Mouse (Mus musculus) c-Kit-negative CD71-positive TER-119-positive erythroid progenitor cells, embryonic 14.5 days (primary cell): ENCODE results near the gene Mpv17l.
A peak's percentile ranks its signal among the peaks of the same experiment; 100 is the strongest.
"Not testable (repeated sequence)": the region's sequence is repeated elsewhere in the genome, so short reads cannot be mapped to it uniquely, and the experiment has no call there.

ENCODE experiments used
- DNase-seq: peaks from one replicate; pipeline ENCODE4 v3.0.0-alpha.2; 2013; ENCODE audit warnings: low read depth, low spot score

Gene Mpv17l

DNA sequence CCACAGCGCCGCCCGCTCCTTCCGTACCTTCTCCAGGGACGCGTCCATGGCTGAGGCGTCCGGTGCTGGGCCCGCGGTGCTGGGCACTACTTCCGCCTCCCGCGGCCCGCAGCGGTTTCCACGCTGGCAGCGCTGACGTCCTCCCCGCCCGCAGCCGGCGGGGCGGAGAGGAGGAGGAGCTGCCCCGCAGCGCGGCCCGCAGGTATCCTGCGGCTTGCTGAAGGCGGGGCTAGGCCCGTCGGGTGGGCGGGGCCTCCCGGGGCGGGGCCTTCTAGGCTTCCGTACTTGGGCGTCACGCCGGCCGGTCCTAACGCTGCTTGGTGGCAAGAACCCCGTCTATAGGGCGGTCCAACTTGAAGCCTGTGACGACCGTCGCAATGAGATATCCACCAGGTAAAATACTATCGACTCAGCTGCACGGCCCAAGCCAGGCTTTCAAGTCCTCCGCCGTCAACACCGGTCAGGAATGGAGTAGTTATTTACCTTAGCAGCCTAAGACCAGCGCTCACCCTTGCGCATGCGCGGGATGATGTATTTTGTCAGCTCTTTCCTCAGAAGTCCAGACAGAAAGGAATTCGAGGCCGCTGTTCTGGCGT lies at the start of gene Mpv17l, which contains the start of gene Pdxdc1:
Gene Mpv17l, plus strand, starts transcription at position 274 of the 596 bp plus-strand sequence.
Gene Pdxdc1, minus strand, starts transcription at position 244 of the 596 bp plus-strand sequence.
- peak; percentile 98 for DNase-seq

DNA sequence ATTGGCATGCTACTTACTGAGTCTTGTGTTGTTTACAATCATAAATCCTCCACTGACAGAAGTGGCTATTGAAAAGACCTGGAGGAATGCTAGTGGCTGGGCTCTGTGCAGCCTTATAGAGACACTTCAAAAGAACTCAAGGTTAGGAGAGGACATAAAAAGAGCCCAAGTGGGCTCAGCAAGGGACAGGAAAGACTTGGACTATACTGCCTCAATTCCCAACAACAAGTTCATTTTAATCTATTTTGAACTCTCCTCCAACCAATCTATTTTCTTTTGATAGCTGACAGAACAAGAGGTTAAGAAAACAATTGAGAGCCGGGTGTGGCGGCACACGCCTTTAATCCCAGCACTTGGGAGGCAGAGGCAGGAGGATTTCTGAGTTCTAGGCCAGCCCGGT lies 49.1 kb upstream of the Mpv17l start:
- no peak for DNase-seq

DNA sequence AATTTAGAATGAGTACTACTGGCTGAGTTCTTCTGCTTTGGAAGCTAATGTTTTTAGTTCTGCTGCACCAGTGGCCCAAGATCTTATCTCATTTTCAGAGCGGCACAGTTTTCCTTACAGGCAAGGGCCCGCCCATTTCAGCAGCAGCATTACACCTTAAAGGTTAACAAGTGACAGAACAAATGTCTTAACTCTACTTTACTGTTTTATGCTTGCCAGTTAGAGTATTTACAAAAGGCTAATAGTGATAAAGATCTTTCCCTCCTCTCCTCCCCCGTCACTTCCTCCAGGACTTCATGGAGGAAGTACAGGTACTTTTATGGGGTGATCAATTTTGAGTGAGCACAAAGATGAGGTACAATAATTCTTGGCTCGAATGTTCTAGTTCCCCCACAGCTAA lies 36.9 kb upstream of the Mpv17l start:
- DNase-seq: no peak

DNA sequence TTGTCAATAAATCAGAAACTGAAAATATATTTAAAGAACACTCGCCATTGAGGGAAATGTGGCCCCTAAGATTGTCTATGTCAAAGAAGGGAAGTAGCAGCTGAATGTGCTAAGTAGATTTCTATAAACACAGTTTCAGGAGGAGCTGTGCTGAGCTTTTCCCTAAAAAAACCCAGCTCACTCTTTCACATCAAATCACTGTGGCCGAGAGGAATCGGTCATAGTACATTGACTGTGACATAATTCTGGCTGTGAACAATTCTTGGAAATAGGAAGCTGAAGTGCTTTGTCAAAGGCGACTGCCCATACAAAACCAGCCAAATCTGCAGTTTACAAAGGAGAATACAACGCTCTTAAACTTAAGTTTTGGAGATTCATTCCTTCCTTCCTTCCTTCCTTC lies 36.3 kb upstream of the Mpv17l start:
- DNase-seq: no peak

DNA sequence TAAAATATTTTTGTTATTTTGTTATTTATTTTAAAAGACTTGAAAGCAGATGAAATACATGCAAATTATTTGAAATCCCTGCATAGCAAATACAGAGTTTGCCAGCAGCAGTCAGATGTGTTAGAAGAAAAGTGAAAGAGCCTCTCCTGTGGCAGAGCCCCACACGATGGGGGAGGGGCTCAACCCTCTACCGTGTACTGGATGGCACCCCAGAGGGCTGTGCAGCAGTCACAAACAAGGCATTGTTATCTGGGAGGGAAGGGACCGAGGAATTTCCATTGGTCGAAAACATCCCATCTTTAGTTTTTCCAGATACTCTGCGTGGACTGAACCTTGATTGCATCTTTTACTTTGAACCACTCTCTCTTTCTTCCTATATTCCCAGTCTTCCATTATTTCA lies 35.6 kb upstream of the Mpv17l start:
- not testable (repeated sequence) for DNase-seq

DNA sequence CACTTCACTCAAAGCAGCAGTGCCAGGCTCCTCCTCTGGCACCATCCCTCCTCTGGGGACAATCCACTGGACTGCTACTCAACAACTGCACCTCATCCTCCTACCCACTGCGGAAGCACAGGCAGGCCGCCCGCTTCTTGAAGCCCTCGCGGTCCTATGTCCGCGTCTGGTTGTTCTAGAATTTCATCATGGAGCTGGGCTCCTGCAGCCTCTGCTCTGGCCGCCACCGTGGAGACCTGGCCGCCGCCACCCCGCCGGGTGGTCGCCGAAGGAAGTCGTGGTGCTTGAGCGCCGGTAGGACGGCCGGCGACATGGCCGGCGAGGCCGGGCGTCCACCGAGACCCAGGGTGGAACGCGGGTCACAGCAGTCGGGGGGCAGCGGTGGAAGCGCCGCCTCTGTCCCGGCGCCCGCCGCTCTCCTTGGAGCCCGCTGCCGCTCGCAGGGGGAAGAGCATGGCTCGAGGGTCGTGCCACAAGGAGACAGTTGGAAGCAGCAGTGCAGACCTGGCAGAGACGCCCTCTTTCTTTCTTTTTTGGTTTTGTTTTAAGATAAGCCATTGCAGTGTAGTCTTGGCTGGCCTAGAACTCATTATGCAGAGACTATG lies 34.9 kb upstream of the Mpv17l start:
- DNase-seq: no peak

DNA sequence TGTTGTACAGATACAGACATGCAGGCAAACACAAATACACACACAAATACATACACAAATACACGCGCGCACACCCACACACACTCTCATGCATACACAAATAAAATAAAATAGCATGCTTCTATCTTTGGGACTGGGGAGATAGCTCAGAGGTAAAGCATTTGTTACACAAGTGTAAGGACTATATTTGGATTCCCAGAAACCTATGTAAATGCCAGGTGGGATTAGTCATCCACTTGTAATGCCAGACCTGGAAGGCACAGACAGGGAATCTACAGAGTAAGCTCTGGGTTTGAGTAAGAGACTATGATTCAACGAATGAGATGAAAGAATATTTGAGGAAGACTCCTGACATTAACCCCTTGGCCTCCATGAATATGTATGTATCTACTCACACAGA lies 27.5 kb upstream of the Mpv17l start:
- DNase-seq: no peak

DNA sequence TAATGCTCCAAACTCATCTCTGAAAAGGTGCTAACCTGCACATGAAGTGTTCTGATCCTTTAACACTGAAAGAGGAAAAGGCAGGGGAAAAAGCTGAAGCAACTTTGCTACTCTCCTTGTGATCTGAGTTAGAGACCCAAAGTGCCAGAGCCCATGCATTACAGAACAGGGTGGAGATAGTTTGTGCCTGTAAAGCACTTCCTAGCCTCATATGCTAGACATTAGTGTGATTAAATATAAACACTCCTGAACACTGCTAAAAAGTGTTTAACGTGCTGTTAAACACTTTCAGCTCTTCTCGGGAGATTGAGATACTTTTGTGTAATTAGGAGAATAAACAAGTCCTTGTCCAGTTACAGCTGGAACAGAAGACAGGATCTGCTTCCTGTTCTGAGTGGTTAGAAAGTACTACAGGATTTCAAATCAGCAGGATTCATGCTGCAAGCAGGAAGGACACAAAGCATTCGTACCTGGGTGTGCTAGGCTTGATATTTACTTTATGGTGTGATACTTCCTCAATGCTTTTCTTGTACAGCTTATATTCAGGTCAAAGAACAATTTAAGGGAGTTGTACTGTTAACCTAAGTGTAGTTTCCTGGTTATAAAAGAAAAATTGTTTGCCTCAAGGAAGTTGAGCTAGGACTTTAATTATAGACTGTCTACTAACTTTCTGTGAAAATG lies 19.7 kb upstream of the Mpv17l start:
- no peak for DNase-seq

DNA sequence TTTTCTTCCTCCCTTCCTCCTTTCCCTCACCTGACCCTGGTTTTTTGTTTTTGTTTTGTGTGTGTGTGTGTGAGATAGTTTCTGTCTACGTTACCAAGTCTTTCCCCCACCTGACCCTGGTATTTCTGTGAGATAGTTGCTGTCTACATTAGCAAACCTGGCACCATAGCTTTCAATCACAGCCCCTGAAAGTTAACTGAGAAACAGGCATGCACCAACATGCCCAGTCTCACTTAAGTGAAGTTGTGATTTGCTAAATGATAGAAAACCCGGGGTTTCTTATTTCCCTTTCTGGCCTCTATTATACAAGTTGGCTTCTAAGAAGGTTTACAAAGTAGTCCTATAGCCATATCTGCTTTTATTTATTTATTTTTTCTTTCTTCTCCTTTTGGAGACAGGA lies 12.5 kb upstream of the Mpv17l start:
- DNase-seq: no peak

DNA sequence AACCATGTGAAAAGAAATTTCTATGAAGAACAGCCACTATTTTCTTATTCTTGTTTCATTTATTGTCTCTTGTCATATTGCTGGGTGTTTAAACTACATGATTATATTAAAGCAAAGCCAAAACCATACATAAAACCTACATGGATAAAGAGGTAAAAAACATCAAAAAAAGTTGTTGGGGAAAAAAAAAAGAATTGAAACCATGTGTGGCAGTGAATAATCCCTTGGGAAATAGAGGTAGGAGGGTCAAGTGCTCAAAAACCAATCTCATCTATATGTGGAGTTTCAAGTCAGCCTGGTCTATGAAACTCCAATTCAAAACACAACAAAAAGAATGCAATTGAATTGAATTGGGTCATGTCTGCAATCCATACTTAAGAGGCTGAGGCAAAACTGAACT lies 10.1 kb upstream of the Mpv17l start:
- DNase-seq: no peak

DNA sequence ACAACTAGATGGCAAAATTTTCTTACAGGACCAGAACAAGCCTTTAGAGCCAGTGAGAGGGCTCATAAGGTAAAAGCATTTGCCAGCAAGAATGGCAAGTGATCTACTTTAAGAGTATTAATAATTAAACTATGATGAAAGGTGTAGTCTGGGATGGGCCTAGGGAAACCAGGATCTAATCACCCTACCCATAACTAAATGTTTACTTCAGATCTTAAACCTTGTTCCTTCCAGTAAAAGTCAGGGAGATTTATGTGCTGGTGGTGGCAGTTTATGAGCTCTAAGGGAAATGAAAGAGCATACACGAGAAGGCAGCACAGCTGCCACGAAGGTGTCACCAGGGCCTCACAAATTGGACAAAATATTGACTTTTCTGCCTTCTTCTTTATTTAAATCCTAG lies 8.9 kb upstream of the Mpv17l start:
- no peak for DNase-seq

DNA sequence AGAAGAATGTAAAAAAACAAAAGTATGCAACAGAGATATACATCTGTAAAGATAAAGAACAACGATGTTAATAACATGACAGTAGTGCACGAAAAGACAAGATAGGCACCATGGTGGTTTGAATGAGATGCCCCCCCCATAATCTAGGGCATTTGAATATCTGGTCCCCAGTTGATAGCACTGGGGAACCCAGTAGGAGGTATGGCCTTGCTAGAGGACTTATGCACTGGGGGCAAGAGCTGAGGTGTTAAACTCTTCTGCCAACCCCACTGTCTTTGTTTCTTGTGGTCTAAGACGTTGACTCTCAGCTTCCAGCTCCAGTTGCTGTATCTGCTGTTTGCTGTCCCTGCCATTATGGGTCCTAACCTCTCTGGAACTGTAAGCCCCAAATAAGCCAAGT lies 7.2 kb upstream of the Mpv17l start:
- no peak for DNase-seq

DNA sequence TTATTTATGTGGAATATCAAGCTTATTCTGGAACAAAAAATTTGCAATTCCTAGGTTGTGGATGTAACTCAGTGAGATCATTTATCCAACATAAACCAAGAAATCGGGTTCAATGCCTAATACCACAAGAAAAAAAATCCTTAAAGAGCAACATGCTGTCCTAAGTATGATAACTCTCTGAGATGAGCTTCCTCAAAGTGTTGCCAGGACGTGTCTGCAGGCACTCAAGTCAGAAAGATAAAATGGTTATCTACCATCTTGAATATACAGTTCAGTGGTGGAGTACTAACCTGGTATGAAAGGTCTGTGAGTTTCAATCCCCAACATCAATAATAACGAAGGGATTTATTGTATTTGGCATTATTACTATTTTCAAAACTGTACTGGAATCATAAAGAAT lies 6.6 kb upstream of the Mpv17l start:
- DNase-seq: no peak

DNA sequence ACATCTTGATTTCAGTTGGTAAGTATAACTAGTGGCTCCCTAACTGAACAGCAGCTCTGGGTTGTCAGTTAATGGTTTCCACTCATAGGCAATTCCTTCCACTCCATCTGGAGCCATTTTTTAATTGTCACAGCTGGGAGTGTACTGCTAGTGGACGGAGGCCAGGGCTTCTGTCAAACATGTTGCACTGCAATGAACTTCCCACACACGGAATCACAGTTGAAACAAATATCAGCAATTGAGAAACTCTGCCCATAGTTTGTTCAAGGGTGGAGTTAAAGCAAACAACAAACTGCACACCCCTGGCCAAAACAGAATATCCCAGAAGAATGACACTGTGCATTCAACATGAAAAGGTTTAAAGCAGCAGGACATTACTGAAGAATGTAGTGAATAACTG lies 4.0 kb upstream of the Mpv17l start:
- no peak for DNase-seq

DNA sequence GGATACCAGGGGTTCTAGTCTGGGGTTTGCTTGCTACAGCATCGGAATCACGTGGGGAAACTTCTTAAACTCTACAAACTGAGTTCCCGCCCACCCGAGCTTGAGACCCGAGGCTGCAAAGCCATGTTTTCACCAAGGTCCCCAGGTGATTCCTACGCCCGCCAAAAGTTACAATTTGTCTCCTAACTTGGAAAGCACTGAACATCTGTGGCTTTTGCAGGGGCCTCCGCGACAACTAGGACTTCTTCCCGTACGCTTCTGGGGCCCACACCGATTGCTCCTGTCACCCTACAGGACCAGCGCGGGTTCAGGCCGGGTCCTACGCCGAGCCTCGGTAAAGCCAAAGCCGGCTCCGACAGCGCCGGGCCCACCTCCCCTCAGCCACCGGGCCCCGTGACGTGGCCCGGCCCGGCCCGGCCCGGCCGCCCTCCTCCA lies 547 bp upstream of the Mpv17l start:
- DNase-seq: no peak

DNA sequence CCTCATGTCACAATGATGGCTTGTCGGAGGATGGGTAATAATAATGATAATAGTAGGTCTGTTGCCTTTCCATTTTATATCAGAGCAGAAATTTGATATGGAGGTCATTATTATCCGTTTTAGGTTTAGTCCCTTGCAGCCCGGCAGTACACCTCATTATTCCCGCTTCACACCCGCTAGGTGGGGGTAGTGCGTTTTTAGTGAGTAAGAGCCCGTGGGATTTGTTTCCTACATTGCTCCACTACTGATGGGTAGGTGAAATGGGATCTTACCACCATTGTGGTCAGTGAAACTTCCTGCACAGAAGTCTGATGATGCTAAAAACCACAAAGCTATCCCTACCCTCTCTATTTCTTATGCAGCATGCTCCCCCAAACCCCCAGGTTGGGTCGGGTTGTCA lies 527 bp downstream of the Mpv17l start:
- DNase-seq: no peak

DNA sequence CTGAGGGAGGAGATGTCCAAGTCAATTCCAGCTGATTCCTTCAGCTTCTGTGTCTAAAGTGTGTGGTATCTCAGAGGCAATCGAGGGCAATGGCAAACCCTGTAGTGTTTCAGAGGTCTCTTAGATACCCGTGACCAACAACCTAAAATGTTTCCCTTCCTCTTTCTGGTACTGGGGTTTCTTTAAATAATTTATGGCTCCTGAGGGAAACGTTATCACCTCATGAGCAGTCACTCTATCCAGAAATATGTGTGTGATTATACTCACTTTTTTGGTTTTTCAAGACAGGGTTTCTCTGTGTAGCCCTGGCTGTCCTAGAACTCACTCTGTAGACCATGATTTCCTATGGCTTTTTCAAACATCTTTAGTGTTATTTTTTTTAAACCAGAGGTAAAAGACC lies 4.3 kb downstream of the Mpv17l start:
- no peak for DNase-seq

DNA sequence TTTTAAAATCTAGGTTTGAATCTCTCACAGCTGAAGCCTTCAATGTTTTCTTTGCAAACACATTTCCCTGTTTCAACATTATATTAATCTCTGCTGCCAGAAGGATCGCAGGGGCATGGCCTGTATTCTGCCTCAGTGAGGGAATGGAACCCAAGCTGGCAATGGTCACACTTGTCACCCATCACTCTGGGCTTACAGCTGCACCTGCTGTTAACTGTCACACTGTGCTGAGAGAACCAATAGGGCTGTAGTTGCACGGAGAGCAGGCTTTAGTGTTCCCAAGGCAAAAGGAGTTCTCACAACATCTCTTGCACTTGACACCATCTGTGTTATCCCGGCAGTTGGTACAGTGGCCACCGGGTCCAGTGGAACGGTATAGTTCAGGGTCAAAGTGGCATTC lies 17.1 kb downstream of the Mpv17l start:
- DNase-seq: no peak

DNA sequence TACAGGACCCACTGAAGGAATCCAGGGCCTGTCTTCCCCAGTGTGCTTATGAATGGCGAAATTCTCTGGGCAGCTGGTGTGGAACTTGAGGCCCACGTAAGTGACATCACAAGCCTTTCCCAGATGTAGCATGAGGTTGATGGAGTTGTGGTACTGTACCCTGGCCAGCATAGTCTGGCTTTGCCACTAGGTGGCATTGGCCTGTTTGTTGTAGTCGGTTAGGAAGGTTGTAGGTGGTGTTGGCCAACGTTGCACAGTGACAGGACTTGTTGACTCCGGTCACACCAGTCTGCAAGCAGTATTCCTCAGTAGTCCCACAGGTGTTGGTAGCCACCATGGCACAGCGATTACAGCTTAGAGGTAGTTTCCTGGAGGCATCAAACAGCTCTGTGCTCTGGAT lies 18.1 kb downstream of the Mpv17l start:
- no peak for DNase-seq

DNA sequence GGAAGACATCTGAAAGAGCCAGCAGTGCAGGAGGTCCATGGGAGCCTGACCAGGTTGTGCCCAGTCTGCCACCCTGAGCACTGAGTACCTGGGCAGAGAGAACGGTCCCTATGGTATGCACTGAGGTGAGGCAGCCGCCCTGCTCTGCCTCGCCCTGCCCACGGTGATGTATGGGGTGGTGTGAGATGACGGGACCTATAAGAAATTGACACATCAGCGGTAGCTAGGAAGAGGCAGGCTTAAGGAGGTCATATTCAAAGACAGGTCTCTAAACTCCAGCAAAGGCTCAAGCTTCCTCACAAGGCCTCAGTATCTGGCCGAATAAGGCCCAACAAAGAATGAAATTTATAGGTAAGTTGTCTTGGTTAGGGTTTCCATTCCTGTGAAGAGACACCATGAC lies 18.8 kb downstream of the Mpv17l start:
- DNase-seq: no peak

DNA sequence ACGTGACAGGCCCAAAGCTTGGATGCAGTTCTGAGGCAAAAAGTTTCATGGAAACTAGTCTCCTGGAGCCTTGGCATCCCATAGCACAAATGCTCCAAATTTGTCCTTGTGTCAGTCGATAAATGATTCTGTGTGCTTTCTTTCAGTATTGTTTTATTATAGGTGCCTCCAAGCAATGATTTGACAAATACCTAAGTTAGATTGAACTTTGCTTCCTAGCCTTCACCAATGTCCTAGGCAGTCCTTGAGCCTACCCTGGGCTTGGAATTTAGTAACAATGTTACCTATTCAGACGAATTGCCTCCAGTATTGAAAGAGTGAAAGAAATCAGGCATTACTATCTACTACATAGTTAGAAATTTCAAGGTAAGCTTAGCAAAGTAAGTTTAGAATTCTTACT lies 19.5 kb downstream of the Mpv17l start:
- not testable (repeated sequence) for DNase-seq

DNA sequence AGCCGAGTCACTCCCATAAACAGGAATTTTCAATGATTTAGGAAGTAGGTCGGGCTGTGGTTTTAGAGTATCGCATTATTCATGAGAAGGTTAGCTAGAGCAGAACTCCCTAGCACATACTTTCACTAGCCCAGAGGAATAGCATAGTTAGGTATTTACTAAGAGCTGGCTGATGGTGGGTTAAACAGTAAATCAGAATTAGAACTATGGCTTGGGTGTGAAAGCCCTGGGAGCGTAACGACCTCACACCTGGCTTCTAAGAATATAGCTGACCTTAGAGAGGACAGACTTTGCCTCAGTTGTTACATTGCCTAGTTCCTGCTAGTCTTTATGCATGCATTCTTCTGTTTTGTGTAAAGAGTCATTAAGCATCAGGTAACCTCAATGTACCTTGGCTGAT lies 20.0 kb downstream of the Mpv17l start:
- DNase-seq: not testable (repeated sequence)

DNA sequence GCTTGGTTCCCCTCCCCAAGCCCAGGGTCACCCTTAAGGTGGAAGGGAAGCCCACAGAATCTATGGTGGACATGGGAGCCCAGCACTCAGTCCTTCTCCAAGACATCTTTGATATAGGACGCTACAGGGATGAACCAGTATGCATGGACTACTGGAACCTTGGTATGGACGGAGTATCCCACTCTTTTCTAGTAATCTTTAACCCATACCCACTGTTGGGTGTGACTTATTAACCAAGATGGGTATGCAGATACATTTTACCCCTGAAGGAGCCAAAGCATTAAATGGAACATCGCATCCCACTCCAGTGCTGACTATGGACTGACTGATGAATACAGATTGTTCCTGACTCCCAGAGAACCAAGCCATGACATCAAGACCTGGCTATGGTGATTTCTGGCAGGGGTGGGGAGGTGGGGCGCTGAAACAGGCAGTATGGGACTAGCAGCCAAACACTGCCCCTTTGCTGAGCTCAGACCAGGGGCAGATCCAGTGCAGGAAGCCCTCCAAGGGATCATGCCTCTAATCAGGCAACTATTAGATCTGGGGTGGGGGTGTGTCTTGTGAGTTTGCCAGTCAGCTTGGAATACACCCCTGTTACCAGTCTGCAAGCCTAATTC lies 24.6 kb downstream of the Mpv17l start:
- DNase-seq: no peak
